Mouse (Mus musculus): Measurements from ENCODE around the gene Gng8.

Gng8 gene

GRCm38 (mm10) chr7:16891641-16892351, at the start of gene Gng8:
Gene Gng8 (plus strand): TSS chr7:16891786.
- DNase-seq = peak; percentile 82

GRCm38 (mm10) chr7:16842645-16843063, 48.9 kb upstream of the Gng8 start, which contains the start of gene Prkd2:
Gene Prkd2 (plus strand): TSS chr7:16842902.
- peak; percentile 83 for DNase-seq

GRCm38 (mm10) chr7:16843441-16844171, 48.0 kb upstream of the Gng8 start:
- no peak for DNase-seq

- DNase-seq = no peak
These were observed 46.9 kb upstream of the Gng8 start for GRCm38 (mm10) chr7:16844696-16845071.

- no peak for DNase-seq
These were observed 46.3 kb upstream of the Gng8 start for GRCm38 (mm10) chr7:16845072-16845819.

- DNase-seq = no peak
These were observed 45.8 kb upstream of the Gng8 start for GRCm38 (mm10) chr7:16845820-16846167.

GRCm38 (mm10) chr7:16846775-16847174, 44.8 kb upstream of the Gng8 start:
- no peak for DNase-seq

- DNase-seq = no peak
These were observed 44.1 kb upstream of the Gng8 start for GRCm38 (mm10) chr7:16847507-16847906.

- peak; percentile 61 for DNase-seq
These were observed 43.0 kb upstream of the Gng8 start for GRCm38 (mm10) chr7:16848579-16848978.

GRCm38 (mm10) chr7:16851636-16852035, 40.0 kb upstream of the Gng8 start:
- no peak for DNase-seq

GRCm38 (mm10) chr7:16853302-16853831, 38.2 kb upstream of the Gng8 start:
- DNase-seq = no peak

- no peak for DNase-seq
These were observed 33.2 kb upstream of the Gng8 start for GRCm38 (mm10) chr7:16858336-16858735.

- DNase-seq = no peak
These were observed 31.5 kb upstream of the Gng8 start for GRCm38 (mm10) chr7:16859902-16860651.

- DNase-seq = no peak
These were observed 24.1 kb upstream of the Gng8 start for GRCm38 (mm10) chr7:16867488-16867887.

GRCm38 (mm10) chr7:16869497-16869896, 22.1 kb upstream of the Gng8 start:
- DNase-seq = peak; percentile 97

- DNase-seq = no peak
These were observed 20.0 kb upstream of the Gng8 start for GRCm38 (mm10) chr7:16871600-16871999.

GRCm38 (mm10) chr7:16872478-16872877, 19.1 kb upstream of the Gng8 start:
- no peak for DNase-seq

- DNase-seq = no peak
These were observed 18.2 kb upstream of the Gng8 start for GRCm38 (mm10) chr7:16873392-16873791.

- DNase-seq = peak; percentile 85
These were observed 17.4 kb upstream of the Gng8 start for GRCm38 (mm10) chr7:16874190-16874589.

- peak; percentile 100 for DNase-seq
These were observed 16.8 kb upstream of the Gng8 start for GRCm38 (mm10) chr7:16874756-16875309.

GRCm38 (mm10) chr7:16875310-16875325, 16.5 kb upstream of the Gng8 start, which contains the start of gene Dact3:
Gene Dact3 (plus strand): TSS chr7:16875317.
- DNase-seq = no peak

GRCm38 (mm10) chr7:16875326-16875725, 16.3 kb upstream of the Gng8 start:
- no peak for DNase-seq

- DNase-seq = no peak
These were observed 15.6 kb upstream of the Gng8 start for GRCm38 (mm10) chr7:16876006-16876405.

All from layer of hippocampus, adult 9-11 months (tissue).